Mouse (Mus musculus) stomach, postnatal 0 days (tissue): ENCODE data around the gene Spats2l.

Experiments used
- CTCF ChIP-seq: IDR thresholded peaks from 2 replicates; pipeline ENCODE4 v1.5.1; 2016; ENCODE audit warnings: antibody characterized with exemption, low read depth, mild to moderate bottlenecking, moderate library complexity
- EP300 ChIP-seq: optimal IDR thresholded peaks from 2 replicates; pipeline ENCODE3; 2016; ENCODE audit warnings: antibody characterized with exemption

- TF ChIP-seq CTCF (no peak), EP300 (no peak)
These were observed 1.5 kb downstream of the Spats2l start for GRCm38 (mm10) chr1:57775496-57775790.
